Mouse (Mus musculus) left cerebral cortex, adult 8-10 months (tissue): ENCODE results near the gene Nlrc5. TPM values are rescaled to one million over a fixed set of nuclear protein-coding genes. Genes with fewer than 3 reads are reported as not detected.

Experiments used
- DNase-seq, 2 experiments: peaks; one replicate each; pipeline ENCODE4 v3.0.0; 2022; ENCODE audit warnings: low spot score in 2 of 2
- microRNA-seq, 2 experiments: library from miRNA; unstranded; fragments of <30 nt; microRNA quantifications; one replicate each; pipeline ENCODE4 v1.2.0; 2022
- total RNA-seq, 4 experiments: library from RNA; stranded (reverse); gene quantifications; 2 replicates each; pipeline ENCODE4 v1.2.4; 2022

Gene Nlrc5
- total RNA-seq, 4 experiments from 2014 or later = 0.81 to 3.7 (median 2.6) TPM

DNA sequence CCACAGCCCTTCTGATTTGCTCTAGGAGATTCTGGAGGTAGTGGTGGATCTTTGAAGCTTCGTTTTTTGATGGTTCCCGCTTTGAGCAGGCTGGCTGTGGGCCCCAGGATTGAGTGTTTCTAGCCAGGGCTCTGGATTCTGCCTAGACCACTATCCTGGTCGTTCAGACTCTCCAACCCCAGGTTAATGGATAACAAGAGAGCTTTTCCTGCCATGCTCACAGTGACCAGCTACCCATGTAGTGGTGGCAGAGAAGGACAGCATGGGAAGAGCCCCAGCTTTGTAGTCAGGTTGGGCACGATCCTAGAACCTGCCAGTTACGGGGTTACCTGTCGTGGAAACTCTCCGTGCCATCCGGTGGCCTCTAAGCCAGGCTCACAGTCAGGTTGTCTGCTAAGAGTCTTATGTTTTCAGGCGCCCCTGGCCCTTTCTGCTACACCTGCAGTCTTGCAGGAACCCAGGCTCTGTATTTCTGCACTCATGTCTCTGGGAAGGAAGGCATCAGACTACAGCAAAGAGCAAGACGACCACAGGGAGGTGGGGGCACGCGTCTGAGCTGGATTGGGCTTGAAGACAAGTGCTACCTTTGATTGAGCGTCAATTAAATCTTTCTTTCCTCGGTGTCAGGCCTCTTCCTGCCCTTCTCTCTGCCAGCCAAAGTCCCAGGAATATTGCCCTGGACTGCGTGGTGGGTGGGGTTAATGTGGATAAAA is 132.4 kb downstream of the Nlrc5 start:
- DNase-seq = no peak

GRCm38 (mm10) chr8:94567159-94567849 is 133.1 kb downstream of the Nlrc5 start:
- DNase-seq = no peak

- DNase-seq = no peak
Observed at GRCm38 (mm10) chr8:94568098-94568497, 133.9 kb downstream of the Nlrc5 start.

DNA sequence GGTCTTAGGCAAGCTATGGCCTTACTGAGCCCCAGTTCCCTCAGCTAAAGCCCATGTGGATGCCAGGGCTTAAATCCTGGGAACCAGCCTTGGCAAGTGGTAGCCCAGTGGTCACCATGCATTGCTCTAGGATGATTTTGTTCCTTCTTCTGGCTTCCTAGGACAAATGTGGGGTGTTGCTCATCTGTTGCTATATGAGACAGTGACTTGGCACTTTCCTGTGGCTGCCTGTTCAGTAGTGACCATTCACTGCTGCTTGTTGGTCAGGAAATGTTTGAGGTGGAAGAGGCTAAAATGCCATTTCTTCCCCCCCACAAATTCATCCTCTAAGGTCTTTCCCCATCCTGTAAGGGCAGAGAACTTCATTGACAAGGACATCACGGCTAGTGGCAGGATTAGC is 135.3 kb downstream of the Nlrc5 start:
- DNase-seq = no peak

DNA sequence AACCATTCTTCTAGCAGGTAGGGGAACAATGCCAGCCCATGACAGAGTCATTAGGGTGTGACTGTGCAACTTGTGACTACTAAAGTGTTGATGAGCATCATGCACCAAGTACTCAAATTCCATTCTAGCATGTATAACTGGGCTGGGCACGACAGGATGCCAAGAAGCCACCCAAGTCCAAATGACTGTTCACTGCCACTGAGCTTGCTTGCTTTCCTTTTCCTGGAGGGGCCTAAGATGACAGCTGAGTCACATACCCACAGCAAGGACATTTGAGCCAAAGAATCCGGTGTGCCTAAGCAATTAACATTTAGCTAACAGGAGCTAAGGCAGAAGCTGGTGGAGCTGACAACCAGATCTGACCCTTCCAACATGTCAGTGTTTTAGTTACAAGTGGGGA is 137.7 kb downstream of the Nlrc5 start:
- DNase-seq = no peak

GRCm38 (mm10) chr8:94574159-94574907 is 140.2 kb downstream of the Nlrc5 start:
- peak; percentile 30 to 84 for DNase-seq

DNA sequence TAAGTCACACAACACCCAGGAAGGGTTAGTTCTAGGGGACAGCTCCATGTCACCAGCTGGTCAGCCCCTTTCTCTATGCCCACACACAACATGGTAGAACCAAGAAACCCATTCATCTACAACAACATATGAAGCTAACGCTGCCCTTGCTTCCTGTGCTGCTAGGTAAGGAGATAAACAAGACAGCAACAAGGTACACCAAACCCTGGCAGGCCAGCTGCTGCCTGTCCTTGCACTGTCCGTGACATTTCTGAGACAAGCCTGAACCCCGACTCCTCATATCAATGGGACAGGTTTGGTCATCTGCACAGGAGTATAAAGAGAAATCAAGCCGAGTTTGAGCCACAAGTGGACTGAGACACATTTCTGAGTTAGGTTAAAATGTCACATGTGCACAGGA is 141.0 kb downstream of the Nlrc5 start:
- DNase-seq = no peak

Small RNA genes within 50 kb of the gene (microRNA-seq; reads per million reads assigned to microRNA genes)
- gene Mir7072 = 0 to 0.84 reads per million in 2 experiments

Other genes with a start within 250 kb of the Nlrc5 start
- 10 to 100 TPM; 48.3 to 54.1 (median 49.8) TPM for gene Nup93, start 219.8 kb upstream of the Nlrc5 start, total RNA-seq
- gene Slc12a3, start 105.2 kb upstream of the Nlrc5 start, total RNA-seq = under 1 TPM; 0.20 to 0.57 (median 0.48) TPM
- gene Herpud1, start 47.9 kb upstream of the Nlrc5 start, total RNA-seq = 10 to 100 TPM; 68.9 to 76.1 (median 73.2) TPM
- gene Cpne2, start 98.6 kb downstream of the Nlrc5 start, total RNA-seq = 10 to 100 TPM; 20.1 to 28.9 (median 23.6) TPM
- 10 to 100 TPM; 26.5 to 29.5 (median 28.4) TPM for gene Rspry1, start 167.6 kb downstream of the Nlrc5 start, total RNA-seq
- 10 to 100 TPM; 31.5 to 40.6 (median 38.9) TPM for gene Fam192a, start 167.6 kb downstream of the Nlrc5 start, total RNA-seq
- 100 to 1,000 TPM; 141 to 161 (median 143) TPM for gene Arl2bp, start 232.2 kb downstream of the Nlrc5 start, total RNA-seq